Mouse (Mus musculus) Patski (cell line): ENCODE measurements around the gene Cachd1. TPM values are rescaled to one million over a fixed set of nuclear protein-coding genes. Genes with fewer than 3 reads are reported as not detected.

Experiments
- ATAC-seq: fragments of 100-300 bp; one replicate; pipeline ENCODE4 v1.8.0; 2021
- CTCF ChIA-PET: fragments of 350-600 bp; sonication (Branson Sonifier 250); formaldehyde crosslinking; loops from one replicate; lab custom pipeline; 2022; ENCODE audit warnings: inconsistent platforms; lab: Charles Lee
- POLR2A ChIA-PET: fragments of 350-600 bp; sonication (Branson Sonifier 250); formaldehyde crosslinking; loops from one replicate; lab custom pipeline; 2022; ENCODE audit warnings: antibody characterized with exemption, inconsistent platforms; lab: Charles Lee
- DNase-seq: peaks from one replicate; pipeline ENCODE4 v3.0.0-alpha.2; 2011; ENCODE audit warnings: low read depth, low spot score
- H3K27me3 ChIP-seq: fragments of 371-371 bp; one replicate; pipeline ENCODE4 v1.5.1; 2021
- CTCF ChIP-seq: fragments of 100-300 bp; IDR thresholded peaks from one replicate; pipeline ENCODE4 v1.5.1; 2021
- in situ Hi-C: fragments of 300-500 bp; cut with MboI; formaldehyde crosslinking; loops from 3 replicates; pipeline ENCODE4 v1.11.1; 2018; ENCODE audit warnings: low pct_unique_long_range_greater_than_20kb, mixed read lengths
- polyA plus RNA-seq: library from polyadenylated mRNA; unstranded; gene quantifications from one replicate; pipeline ENCODE4 v1.2.3, GENCODE M21; 2021

The Cachd1 gene
- 16.6 TPM for polyA plus RNA-seq

DNA sequence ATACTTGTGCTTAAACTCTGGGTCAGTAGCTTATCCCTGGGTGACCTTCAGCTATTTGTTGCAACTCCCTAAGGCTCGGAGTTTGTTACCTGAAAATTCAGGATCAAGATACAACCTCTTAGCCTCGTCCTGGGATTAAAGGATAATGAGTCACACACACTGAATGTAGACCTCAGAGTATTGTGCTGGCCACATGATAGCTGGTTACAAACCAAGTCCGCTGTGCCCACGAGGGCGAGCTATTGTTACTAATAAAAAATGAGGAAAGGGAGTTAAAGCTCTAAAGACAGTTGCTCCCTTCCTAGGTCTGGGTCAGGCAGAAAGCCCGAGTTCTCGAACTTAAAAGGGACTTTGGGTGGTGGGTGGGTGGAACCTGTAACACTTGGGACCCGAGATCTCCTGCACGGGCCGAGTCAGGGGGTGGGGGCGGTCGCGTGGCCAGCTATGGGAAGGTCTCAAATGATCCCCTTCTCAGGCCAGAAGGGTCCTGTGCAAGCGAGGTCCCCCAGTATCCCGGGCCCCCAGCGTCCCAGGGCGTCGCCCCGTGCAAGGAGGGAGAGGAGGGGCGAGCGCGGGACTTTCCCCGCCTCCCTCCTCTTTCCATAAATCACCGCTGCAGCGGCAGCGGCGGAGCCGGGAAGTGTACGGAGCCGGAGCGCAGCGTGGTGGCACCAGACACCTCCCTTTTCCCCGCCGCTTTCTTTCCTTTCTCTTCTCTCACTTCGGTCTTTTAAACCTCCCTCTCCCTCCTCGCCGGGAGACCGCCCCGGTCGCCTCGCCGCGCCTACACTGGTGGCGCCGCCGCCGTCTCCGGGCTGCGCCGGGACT lies at the start of gene Cachd1:
Gene Cachd1 (plus strand): TSS at position 633 of the 828 bp plus-strand sequence.
- in situ Hi-C loops: loop anchor here (5.0 kb wide), 2 partner anchors 96 to 216 kb away; no protein-coding TSS in a partner anchor
- ATAC-seq (peak; percentile 75), DNase-seq (peak; percentile 69)
- no peak for TF ChIP-seq CTCF
- H3K27me3 ChIP-seq: no peaks in the 10 kb centered on the region
- CTCF ChIA-PET: interaction anchor here (1.0 to 1.4 kb wide), 3 partner anchors 17 to 369 kb away, joined by 3 to 9 read pairs (median 5); no protein-coding TSS in a partner anchor
- POLR2A ChIA-PET: interaction anchor here (0.7 to 1.2 kb wide), 2 partner anchors 39 to 100 kb away, joined by 3 to 5 read pairs; no protein-coding TSS in a partner anchor

DNA sequence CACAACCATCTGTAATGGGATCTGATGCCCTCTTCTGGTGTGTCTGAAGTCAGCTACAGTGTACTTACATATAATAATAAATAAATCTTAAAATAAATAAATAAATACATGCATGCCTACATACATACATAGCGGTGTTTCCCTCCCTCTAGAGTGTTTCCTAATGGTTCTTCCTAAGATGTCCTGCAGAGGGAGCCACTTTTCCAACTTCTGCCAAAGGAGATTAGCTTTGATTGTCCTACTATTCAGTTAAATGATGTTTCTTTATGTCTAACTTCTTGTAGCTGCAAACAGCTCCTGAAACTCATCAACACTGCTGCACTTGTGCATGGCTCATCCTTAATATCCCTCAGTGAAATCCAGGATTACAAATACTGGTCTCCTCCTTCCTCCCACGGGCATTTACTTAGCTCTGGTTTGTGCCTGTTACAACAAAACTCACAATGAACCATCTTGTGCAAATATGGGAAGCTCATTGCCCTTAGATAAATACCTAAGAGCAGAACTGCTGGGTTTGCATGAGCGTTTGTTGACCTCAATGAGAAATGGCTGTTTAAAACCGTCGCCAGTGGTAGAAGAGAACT lies 47.5 kb upstream of the Cachd1 start:
- ATAC-seq (no peak), DNase-seq (no peak)
- in situ Hi-C loops: loop anchor here (5.0 to 10.0 kb wide), 3 partner anchors 144 to 418 kb away; no protein-coding TSS in a partner anchor
- ChIA-PET POLR2A (interaction anchor here (1.2 kb wide), 1 partner anchor 122 kb away, joined by 7 read pairs; no protein-coding TSS in a partner anchor), CTCF (interaction anchor here (0.6 to 2.1 kb wide), 12 partner anchors 9 to 441 kb away, joined by 3 to 10 read pairs (median 3); no protein-coding TSS in a partner anchor)
- H3K27me3 ChIP-seq: no peaks in the 10 kb centered on the region
- TF ChIP-seq CTCF: peak; percentile 57

DNA sequence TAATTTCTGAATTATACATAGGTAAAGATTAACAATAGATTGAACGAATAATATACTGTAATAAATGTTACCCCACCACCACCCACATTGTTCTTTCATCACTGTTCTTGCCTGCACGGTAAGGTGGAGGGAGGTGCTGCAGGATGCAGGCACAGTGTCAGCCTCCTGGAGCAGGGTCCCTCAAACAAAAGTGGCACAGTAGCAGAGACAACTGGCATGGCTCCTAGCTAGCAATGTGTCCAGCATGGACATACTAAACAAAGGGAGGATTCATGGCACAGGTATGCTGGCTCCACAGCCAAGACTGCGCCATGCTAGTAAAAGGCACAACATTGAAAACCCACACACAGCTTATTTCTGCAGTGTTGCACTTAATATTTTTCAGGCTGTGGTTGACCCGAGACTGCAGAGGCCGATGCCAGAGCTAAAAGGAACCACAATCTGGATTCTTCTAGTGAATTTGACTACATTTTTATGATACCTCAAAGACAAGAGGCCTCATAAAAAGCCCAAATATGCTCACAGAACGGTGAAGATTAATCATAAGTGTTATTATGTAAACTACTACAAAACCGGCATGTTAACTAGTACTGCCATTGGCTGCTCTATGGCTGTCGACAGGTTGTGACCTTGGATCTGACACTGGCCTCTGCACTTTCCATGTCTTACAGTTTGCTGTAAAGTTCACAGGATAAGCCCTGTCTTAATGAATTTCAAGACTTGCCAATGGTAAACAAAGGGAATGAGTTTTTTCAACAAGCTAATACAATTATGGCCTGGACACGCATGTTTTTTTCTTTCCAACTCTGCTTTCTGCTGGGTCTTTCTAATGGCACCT lies 41.2 kb upstream of the Cachd1 start:
- no peak for TF ChIP-seq CTCF
- in situ Hi-C loops: no loop called here

DNA sequence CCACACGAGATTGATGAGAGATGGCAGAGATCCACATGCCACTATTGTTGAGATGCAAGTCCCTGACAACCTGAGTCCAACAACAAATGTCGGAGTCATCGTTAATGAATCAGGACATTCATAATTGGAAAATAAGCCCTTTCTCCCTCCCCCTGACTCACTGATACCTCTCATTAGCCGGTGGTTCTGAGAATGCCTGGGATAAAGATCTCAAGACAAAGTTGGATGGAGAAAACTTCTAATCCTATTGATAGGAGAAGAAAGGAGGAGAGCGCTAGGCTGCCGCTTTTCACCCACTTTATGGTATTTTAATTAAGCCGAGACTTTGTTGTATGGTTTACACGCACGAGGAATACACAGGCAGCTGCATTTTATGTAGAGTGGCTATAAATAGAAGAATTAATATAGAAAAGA lies 40.5 kb upstream of the Cachd1 start:
- ChIA-PET CTCF (no interaction called here), POLR2A (no interaction called here)
- DNase-seq (no peak), ATAC-seq (no peak)
- TF ChIP-seq CTCF: no peak
- no peaks in the 10 kb centered on the region for H3K27me3 ChIP-seq
- in situ Hi-C loops: no loop called here

More for the DNA sequence above, 41.2 kb upstream of the Cachd1 start:
- H3K27me3 ChIP-seq: no peaks in the 10 kb centered on the region
- DNase-seq (no peak), ATAC-seq (no peak)
- ChIA-PET POLR2A (no interaction called here), CTCF (no interaction called here)

DNA sequence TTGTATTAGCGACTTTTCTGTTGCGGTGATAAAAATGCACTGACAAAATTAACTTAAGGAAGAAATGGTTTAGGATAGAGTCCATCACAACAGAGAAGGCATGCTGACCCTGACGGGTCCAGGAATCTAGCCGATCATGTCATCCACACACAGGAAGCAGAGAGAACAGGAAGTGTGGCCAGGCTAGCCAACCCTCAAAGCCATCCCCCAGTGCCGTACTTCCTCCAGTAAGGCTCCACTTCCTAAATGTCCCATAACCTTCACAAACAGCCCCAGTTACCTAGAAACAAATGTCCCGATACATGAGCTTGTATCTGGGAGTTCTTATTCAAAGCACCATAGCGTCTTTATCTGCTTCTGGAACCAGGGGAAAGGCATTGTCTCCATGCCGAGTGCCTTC lies 32.9 kb upstream of the Cachd1 start:
- no peak for TF ChIP-seq CTCF
- DNase-seq (no peak), ATAC-seq (no peak)
- no peaks in the 10 kb centered on the region for H3K27me3 ChIP-seq
- ChIA-PET POLR2A (no interaction called here), CTCF (interaction anchor here (1.5 kb wide), 1 partner anchor 12 kb away, joined by 4 read pairs; no protein-coding TSS in a partner anchor)
- in situ Hi-C loops: no loop called here

DNA sequence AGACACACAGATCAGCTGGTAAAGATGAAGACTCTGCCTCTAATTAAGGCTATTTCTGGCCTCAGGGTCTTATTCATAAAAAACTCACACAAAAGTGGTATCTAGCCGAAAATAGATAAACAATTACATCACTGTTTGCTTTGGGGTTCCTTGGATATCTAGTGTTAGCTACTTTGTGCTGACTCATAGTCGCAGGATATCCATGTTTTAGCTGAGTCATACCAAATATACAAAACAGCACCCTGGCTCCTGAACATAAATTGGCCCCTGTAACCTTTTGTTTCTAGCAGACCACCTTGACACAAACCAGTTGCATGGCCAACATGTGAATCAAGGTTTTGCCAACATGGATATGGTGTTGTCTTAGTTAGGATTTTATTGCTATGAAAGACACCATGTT lies 24.2 kb upstream of the Cachd1 start:
- no peaks in the 10 kb centered on the region for H3K27me3 ChIP-seq
- POLR2A ChIA-PET: no interaction called here
- no peak for ATAC-seq
- CTCF ChIA-PET: interaction anchor here (1.0 kb wide), 1 partner anchor 23 kb away, joined by 3 read pairs; no protein-coding TSS in a partner anchor
- in situ Hi-C loops: no loop called here
- TF ChIP-seq CTCF: no peak
- DNase-seq: no peak

GRCm38 (mm10) chr4:100755632-100756031 lies 20.8 kb upstream of the Cachd1 start:
- DNase-seq (no peak), ATAC-seq (no peak)
- H3K27me3 ChIP-seq: no peaks in the 10 kb centered on the region
- TF ChIP-seq CTCF: no peak
- in situ Hi-C loops: no loop called here
- POLR2A ChIA-PET: interaction anchor here (0.6 kb wide), 2 partner anchors 19 to 165 kb away, joined by 3 to 4 read pairs; no protein-coding TSS in a partner anchor
- CTCF ChIA-PET: interaction anchor here (1.2 kb wide), 1 partner anchor 11 kb away, joined by 4 read pairs; no protein-coding TSS in a partner anchor

GRCm38 (mm10) chr4:100756499-100756898 lies 20.0 kb upstream of the Cachd1 start:
- ATAC-seq (no peak), DNase-seq (no peak)
- H3K27me3 ChIP-seq: no peaks in the 10 kb centered on the region
- ChIA-PET POLR2A (no interaction called here), CTCF (interaction anchor here (1.2 kb wide), 1 partner anchor 12 kb away, joined by 4 read pairs; no protein-coding TSS in a partner anchor)
- TF ChIP-seq CTCF: no peak
- in situ Hi-C loops: no loop called here

DNA sequence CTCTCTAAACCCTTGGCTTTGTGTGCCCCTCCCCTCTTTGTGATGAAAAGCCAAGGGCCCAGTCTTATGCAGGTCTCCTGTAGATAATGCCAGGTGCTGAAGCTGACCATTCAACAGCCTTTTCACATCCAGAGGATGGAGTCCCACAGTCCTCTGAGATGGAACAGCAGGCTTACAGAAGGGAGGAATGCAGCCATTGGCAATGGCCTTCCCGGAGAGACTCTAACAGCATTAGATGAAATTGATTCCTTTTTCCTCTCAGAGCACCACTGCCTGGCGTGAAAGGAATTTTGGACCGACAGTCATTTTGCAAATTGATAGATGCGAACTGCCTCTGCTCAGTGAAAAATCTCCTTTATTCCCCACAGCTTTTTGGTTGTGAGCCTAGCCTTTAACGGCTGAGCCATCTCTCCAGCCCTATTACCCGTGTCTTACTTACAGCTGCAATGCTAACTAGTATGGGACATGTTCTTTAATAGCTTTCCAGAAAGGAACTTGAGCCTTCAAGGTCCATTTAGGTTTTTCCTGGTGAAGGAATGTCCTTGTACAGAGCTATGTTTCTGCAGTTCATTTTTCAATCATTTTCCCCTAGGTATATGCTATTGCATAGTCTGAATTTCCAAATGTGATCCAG lies 18.1 kb upstream of the Cachd1 start:
- ChIA-PET POLR2A (no interaction called here), CTCF (interaction anchor here (1.1 to 2.3 kb wide), 2 partner anchors 18 to 35 kb away, joined by 3 to 9 read pairs; partner anchors contain the start of gene Cachd1)
- TF ChIP-seq CTCF: no peak
- no peaks in the 10 kb centered on the region for H3K27me3 ChIP-seq
- no peak for DNase-seq
- in situ Hi-C loops: no loop called here
- no peak for ATAC-seq
